Mouse (Mus musculus) bone marrow, adult 2 months (tissue): ENCODE measurements at regions not wholly inside any gene's neighbourhood (a gene's known extent, or its start where the extent isn't known, plus 50 kb on each side); places are given as distances from the start of the nearest gene placed in this dataset.
"Not testable (repeated sequence)": the region's sequence is repeated elsewhere in the genome, so short reads cannot be mapped to it uniquely, and the experiment has no call there.

Source experiments
- CTCF ChIP-seq: fragments of 200-500 bp; IDR thresholded peaks from 2 replicates; pipeline ENCODE4 v1.5.1; 2011; ENCODE audit warnings: low read length, control low read depth; ENCODE audit not compliant: control insufficient read depth, insufficient read depth
- POLR2A ChIP-seq: fragments of 200-500 bp; IDR thresholded peaks from 2 replicates; pipeline ENCODE4 v1.6.1; 2011; ENCODE audit warnings: low read depth, mild to moderate bottlenecking, control low read depth, low read length, borderline replicate concordance; ENCODE audit not compliant: control insufficient read depth

GRCm38 (mm10) chr6:70379339-70379738 lies 412.7 kb downstream of the Rpia start:
- TF ChIP-seq CTCF, POLR2A: not testable (repeated sequence)
